Mouse (Mus musculus) testis, adult 2 months (tissue): ENCODE measurements around the gene Ppip5k2. TPM values are rescaled to one million over a fixed set of nuclear protein-coding genes. Genes with fewer than 3 reads are reported as not detected.

Source experiments
- H3K27ac ChIP-seq: fragments of 200-500 bp; 2 replicates; pipeline ENCODE4 v1.5.1; 2012; ENCODE audit warnings: low read depth, low read length; ENCODE audit not compliant: control insufficient read depth, insufficient read depth
- H3K27me3 ChIP-seq: fragments of 200-500 bp; 2 replicates; pipeline ENCODE4 v1.6.1; 2012; ENCODE audit warnings: mild to moderate bottlenecking, low read length, moderate library complexity; ENCODE audit not compliant: control insufficient read depth, insufficient read depth
- H3K36me3 ChIP-seq: fragments of 200-500 bp; 2 replicates; pipeline ENCODE4 v1.6.1; 2012; ENCODE audit warnings: mild to moderate bottlenecking, low read length; ENCODE audit not compliant: control insufficient read depth, insufficient read depth
- H3K4me1 ChIP-seq: fragments of 200-500 bp; 2 replicates; pipeline ENCODE4 v1.6.1; 2012; ENCODE audit warnings: low read length; ENCODE audit not compliant: control insufficient read depth, insufficient read depth
- H3K4me3 ChIP-seq: fragments of 200-500 bp; 2 replicates; pipeline ENCODE4 v1.5.1; 2012; ENCODE audit warnings: low read depth, mild to moderate bottlenecking, low read length, moderate library complexity, mixed read lengths; ENCODE audit not compliant: control insufficient read depth
- CTCF ChIP-seq: fragments of 200-500 bp; IDR thresholded peaks from 2 replicates; pipeline ENCODE4 v1.5.1; 2012; ENCODE audit warnings: low read depth, mild to moderate bottlenecking, inconsistent platforms, low read length, moderate library complexity; ENCODE audit not compliant: control insufficient read depth, insufficient read depth, insufficient replicate concordance
- POLR2A ChIP-seq: fragments of 200-500 bp; IDR thresholded peaks from 2 replicates; pipeline ENCODE4 v1.6.1; 2012; ENCODE audit warnings: low read depth, mild to moderate bottlenecking, inconsistent platforms, low read length, moderate library complexity; ENCODE audit not compliant: control insufficient read depth
- polyA plus RNA-seq: library from polyadenylated mRNA; depleted of rRNA; stranded (reverse); fragments of >200 nt; gene quantifications from 2 replicates; pipeline ENCODE4 v1.2.3, GENCODE M21; 2012; rRNA removed

Ppip5k2 gene
- polyA plus RNA-seq: 8.2 and 8.7 TPM in 2 replicates

DNA sequence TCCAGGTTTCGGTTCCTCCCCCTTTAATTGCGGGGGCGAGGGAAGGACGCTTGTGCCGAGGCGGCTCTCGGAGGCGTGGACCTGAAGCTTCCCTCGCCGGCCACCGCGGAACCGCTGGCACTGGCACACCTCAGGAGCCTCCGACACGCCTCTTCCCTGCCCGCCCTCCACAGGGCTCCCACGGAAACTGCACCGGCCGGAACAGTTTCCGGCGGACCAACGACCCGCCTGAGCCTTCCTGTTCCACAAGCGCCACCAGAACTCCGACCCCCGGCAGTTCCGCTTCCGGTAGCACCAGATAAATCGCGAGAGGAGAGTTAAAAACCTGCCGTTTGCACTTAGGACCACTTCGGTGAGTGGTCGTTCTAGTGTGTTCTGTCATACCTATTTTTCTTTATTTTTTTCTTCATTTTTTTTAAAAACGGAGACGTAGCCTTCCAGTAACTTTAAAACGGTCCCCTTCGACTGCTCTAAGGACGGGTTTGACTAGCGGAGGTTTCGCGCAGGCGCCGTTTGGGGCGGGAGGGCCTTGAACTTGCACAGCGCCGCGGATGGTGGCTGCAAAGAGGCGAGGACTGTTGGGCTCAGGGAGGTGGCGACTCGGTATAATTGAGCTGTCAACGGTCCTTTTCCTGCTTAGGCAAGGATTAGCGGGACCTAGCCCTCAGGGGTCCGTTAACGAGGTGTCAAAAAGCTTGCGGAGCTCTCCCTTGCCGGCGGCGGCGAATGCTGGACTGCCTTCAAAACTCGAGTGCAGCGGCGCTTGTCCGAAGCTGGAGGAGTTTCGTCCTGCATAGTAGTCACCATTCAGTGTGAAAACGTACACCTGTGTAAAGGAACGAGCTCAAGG lies at the start of gene Ppip5k2, which contains the start of gene Gin1:
Ppip5k2 (minus strand) TSS at position 508 of the 850 bp plus-strand sequence.
Gin1 (plus strand) TSS at position 269 of the 850 bp plus-strand sequence.
- Histone ChIP-seq H3K4me3 (peak within 1 kb of the TSS; percentile 92), H3K27ac (peak within 1 kb of the TSS; percentile 97), H3K4me1 (peaks cover 2% of the 10 kb centered on the region), H3K27me3 (no peaks in the 10 kb centered on the region), H3K36me3 (no peaks in the 10 kb centered on the region)
- TF ChIP-seq POLR2A: peak; percentile 72
- TF ChIP-seq CTCF: no peak

DNA sequence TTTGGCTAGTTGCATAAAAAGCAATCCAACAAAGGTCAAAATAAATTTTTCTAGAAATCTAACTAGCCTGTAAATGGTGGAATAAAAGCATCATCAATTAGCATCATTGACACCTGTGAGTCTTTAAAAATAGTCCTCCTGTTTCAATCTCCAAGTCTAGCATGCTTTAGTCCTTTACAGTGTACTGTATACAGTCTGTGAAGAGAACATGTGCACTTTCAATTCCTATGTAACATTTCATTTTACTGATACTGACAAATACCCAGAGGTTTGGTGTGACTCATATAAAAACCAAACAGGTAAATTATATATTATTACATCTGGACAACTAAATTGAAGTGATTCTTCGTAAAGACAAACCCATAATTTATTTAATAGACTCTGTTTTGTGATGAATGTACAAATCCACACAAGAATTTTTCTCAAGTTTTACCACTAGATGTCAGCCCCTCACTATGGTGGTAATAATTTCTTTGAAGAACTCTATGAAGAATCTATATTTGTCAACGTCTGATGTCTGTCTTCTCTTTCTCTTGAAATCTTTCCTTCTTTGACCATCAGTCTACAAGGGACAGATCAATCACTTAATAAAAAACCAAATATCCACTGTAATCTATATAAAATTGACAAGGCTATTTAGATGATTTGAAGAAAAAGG lies 39.2 kb upstream of the Ppip5k2 start:
- H3K27ac ChIP-seq: no peak overlapping the region
- no peak overlapping the region for H3K4me3 ChIP-seq
- H3K4me1 ChIP-seq: no peaks in the 10 kb centered on the region
- TF ChIP-seq CTCF (no peak), POLR2A (no peak)
- no peaks in the 10 kb centered on the region for H3K27me3 ChIP-seq
- H3K36me3 ChIP-seq: no peaks in the 10 kb centered on the region

DNA sequence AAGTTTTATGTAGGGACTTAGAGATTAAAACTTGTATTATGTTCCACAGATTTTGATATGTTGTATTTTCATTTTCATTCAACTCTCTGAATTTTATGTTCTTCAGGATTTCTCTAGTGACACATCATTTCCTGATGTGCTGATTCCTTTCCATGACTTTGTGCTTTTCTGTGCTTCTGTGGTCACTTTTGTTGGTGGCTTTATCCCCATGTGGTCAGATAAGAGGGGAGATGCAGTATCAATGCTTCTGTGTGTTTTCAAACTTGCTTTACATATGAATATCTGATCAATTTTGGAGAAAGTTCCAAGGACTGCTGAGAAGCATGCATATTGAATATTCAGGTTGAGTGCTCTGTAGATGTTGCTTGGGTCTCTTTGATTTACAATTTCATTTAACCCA lies 34.3 kb upstream of the Ppip5k2 start:
- TF ChIP-seq CTCF (no peak), POLR2A (no peak)
- no peaks in the 10 kb centered on the region for H3K36me3 ChIP-seq
- no peaks in the 10 kb centered on the region for H3K4me1 ChIP-seq
- H3K27me3 ChIP-seq: no peaks in the 10 kb centered on the region
- no peak overlapping the region for H3K27ac ChIP-seq
- no peak overlapping the region for H3K4me3 ChIP-seq

DNA sequence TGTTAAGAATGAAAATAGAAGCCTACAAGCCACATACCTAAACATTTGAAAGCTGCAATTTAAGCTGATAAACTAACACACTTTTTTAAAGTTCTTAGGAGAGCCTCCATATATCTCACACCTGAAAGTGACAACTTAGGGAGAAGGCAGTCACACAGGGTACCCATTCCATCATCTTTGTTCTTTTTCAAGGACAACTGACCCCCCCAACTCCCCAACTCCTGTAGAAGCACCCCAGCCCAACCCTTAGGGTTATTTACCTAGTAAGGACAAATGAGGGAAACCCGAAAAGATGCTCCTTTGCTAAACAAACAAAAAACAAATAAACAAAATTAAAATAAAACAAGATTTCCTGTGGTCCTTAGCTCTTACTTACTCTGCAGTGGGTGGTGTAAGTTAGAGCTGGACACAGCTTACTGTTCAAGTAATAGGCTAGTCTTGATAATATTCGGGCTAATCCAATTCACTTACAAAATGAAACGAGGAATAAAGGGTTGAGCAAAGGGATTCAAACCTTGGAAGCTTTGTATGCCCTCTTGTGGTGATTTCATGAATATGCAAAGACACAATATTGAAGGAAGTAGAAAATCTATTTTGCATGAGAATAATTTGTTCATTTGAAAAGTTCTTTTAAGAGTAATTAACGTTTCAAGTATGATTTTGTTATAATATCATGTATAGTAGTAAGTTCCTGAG lies 32.1 kb upstream of the Ppip5k2 start:
- H3K4me1 ChIP-seq: no peaks in the 10 kb centered on the region
- no peaks in the 10 kb centered on the region for H3K27me3 ChIP-seq
- H3K4me3 ChIP-seq: no peak overlapping the region
- H3K27ac ChIP-seq: no peak overlapping the region
- no peaks in the 10 kb centered on the region for H3K36me3 ChIP-seq
- TF ChIP-seq POLR2A: no peak
- TF ChIP-seq CTCF: no peak

DNA sequence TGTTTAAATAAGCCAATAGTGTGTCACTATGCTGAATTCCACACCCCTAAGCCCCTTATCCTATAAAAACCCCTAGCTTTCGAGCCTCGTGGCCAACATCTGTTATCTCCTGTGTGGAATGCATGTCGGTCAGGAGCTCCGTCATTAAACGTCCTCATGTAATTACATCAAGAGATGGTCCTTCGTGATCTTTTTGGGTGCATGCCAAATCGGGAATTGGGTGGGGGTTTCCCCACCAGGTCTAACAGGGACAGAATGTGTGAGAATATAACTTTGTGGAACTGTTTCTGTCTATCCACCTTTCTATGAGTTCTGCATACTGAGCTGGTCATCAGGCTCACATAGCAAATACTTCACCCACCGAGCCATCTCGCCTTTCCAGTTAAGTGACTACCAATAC lies 25.7 kb upstream of the Ppip5k2 start:
- H3K4me1 ChIP-seq: no peaks in the 10 kb centered on the region
- no peak overlapping the region for H3K4me3 ChIP-seq
- H3K36me3 ChIP-seq: no peaks in the 10 kb centered on the region
- no peak overlapping the region for H3K27ac ChIP-seq
- no peak for TF ChIP-seq POLR2A
- TF ChIP-seq CTCF: no peak
- H3K27me3 ChIP-seq: no peaks in the 10 kb centered on the region

DNA sequence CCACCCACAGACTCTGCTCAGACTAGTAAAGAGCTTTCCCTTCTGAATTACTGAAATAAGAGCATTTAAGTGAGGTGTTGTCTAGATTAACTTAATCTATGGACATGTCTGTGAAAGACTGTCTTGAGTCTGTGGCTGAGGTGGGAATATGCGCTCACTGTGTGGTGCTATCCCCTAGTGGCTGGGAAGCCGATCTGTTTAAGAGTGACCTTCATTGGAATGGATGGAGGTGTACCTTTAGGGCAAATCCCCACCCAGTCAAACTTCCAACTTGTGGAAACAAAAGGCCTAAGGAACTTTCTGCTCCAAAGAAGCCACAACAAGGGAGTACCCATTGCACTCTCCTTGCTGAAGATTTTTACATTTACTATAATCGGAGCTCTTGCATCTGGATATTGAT lies 23.9 kb upstream of the Ppip5k2 start:
- TF ChIP-seq CTCF (no peak), POLR2A (no peak)
- no peak overlapping the region for H3K27ac ChIP-seq
- no peaks in the 10 kb centered on the region for H3K36me3 ChIP-seq
- H3K4me3 ChIP-seq: no peak overlapping the region
- H3K27me3 ChIP-seq: no peaks in the 10 kb centered on the region
- no peaks in the 10 kb centered on the region for H3K4me1 ChIP-seq

DNA sequence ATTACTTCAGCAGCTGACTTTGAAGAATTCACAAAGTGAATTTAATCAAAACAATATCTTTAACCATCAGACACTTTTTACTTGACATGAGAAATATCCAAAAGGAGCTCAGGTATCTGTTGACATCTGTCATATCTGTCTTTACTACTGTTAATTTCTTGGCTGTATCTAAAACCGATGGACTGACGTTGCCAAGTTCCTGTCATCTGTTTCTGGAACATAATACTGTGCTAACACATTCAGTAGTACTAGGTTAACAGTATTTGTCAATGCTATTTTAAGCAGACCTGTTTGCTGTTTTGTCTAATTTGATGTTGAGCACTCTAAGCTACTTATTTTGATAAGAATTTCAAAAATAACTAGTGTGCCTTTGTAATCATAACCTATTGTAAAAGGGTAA lies 18.3 kb upstream of the Ppip5k2 start:
- Histone ChIP-seq H3K4me1 (no peaks in the 10 kb centered on the region), H3K4me3 (no peak overlapping the region)

More for the DNA sequence above, 18.3 kb upstream of the Ppip5k2 start:
- no peak overlapping the region for H3K27ac ChIP-seq
- H3K36me3 ChIP-seq: no peaks in the 10 kb centered on the region
- TF ChIP-seq POLR2A: no peak
- TF ChIP-seq CTCF: no peak
- no peaks in the 10 kb centered on the region for H3K27me3 ChIP-seq
